Mouse (Mus musculus): ENCODE results near the gene Sin3a. TPM values are rescaled to one million over a fixed set of nuclear protein-coding genes. Genes with fewer than 3 reads are reported as not detected.

The Sin3a gene
- polyA plus RNA-seq, 1 experiment = 7.7 TPM

DNA sequence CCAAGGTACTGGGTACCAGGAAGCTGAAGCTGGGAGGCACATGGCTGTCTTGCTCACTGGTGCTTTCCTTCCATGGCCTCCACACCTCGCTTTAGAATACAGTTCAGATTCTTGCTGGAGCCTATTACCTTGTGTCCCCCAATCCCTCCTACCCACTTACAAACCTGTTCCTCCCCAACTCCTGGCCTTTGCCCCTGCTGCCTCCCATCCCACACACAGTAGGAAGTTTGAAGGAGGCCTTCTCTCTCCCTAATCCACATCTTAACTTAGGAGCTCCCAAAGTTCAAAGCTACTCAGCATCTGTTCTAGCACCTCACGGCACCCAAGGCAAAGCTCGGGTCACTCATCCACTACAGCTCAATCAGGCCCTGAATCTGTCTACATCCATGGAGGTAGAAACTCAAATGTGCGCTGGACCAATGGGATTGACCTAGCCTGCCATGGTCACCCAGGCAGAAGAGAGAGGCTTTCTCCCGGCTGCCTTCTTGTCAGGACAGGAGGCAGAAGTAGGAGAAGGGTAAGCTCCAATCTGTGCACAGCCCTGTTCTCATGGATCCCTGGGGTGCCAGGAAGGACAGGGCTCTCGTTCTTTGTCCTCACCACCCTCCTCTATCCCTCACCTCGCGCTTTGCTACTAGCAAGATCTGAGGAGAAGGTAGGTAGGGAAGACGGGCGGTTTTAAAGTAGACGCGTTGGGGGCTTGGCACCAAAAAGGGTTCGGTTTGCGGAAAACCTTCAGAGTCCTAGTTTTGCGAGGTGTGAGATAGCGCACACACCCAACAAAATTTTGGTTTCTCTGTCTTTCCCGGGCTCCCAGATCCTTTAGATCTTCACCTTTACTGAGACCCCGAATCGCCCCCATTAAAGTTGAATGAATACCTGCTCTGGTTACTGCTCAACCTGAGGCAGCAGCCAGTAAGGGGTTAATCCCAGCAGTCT is 75.6 kb downstream of the Sin3a start:
- no peak for TF ChIP-seq GATA1 (IDR thresholded peaks at IDR 0.05; ENCODE audit: low read length)

- no peak for TF ChIP-seq GATA1 (IDR thresholded peaks at IDR 0.05; ENCODE audit: low read length)
Observed at GRCm38 (mm10) chr9:57148144-57148878, 76.5 kb downstream of the Sin3a start, which contains the start of gene Neil1. Gene Neil1, minus strand, starts transcription at chr9:57148305.

GRCm38 (mm10) chr9:57149021-57149420 is 77.2 kb downstream of the Sin3a start:
- no peak for TF ChIP-seq GATA1 (IDR thresholded peaks at IDR 0.05; ENCODE audit: low read length)

DNA sequence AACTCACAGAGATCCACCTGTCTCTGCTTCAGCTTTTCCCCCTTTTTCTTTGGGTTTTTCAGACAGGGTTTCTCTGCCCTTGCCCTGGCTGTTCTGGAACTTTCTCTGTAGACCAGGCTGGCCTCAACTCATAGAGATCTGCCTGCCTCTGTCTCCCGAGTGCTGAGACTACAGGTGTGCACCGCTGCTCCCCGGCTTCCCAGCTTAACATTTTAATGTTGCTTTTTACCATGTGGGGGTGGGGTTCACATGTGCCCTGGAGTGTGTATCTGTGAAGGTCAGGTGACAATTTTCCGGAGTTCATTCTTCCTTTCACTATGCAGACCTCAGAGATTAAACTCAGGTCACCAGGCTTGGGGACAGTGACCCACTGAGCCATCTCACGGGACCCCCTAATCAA is 78.4 kb downstream of the Sin3a start:
- no peak for TF ChIP-seq GATA1 (IDR thresholded peaks at IDR 0.05; ENCODE audit: low read length)

DNA sequence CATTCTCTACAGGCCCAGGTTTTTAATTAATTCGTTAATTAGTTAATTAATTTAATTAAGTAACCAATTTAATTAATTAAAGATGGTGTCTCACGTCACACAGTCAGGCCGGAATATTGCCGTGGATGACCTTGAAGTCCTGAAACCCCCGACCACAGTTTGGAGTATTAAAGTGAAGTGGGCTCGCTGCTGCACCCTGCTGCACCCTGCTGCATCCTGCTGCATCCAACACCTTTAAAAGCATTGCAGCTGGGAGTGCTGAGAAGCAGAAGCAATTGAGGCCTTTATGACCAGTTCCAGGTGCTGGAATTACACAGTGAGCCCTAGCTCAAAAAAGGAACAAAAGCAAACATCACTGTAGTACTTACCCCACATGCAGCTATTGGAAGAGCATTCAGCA is 80.5 kb downstream of the Sin3a start:
- TF ChIP-seq GATA1 (IDR thresholded peaks at IDR 0.05; ENCODE audit: low read length) = no peak

GRCm38 (mm10) chr9:57156383-57156782 is 84.5 kb downstream of the Sin3a start:
- no peak for TF ChIP-seq GATA1 (IDR thresholded peaks at IDR 0.05; ENCODE audit: low read length)

DNA sequence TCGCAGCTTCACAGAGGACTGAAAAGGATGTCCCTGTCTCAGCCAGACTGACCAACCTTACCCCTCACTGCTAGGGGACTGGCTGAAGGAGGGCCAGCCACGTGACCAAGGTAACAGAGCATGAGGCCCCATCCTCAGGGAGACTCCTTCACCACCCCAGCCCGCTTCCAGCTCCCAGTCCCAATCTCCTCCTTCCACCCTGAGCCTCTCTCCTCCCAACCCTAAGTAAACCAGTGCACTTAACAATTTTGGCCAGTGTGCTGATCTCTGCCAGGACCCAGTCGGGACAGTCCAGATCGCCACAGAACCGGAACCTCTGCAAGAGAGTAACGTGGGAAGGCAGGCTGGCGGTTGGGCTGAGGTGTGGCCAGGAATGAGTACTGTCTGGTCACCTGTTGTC is 85.0 kb downstream of the Sin3a start:
- TF ChIP-seq GATA1 (IDR thresholded peaks at IDR 0.05; ENCODE audit: low read length) = no peak

- TF ChIP-seq GATA1 (IDR thresholded peaks at IDR 0.05; ENCODE audit: low read length) = no peak
Observed at GRCm38 (mm10) chr9:57157499-57157898, 85.7 kb downstream of the Sin3a start.

- no peak for TF ChIP-seq GATA1 (IDR thresholded peaks at IDR 0.05; ENCODE audit: low read length)
Observed at GRCm38 (mm10) chr9:57158013-57158470, 86.2 kb downstream of the Sin3a start, which contains the start of gene Commd4. Gene Commd4, minus strand, starts transcription at chr9:57158331.

- no peak for TF ChIP-seq GATA1 (IDR thresholded peaks at IDR 0.05; ENCODE audit: low read length)
Observed at GRCm38 (mm10) chr9:57158506-57158905, 86.7 kb downstream of the Sin3a start.

DNA sequence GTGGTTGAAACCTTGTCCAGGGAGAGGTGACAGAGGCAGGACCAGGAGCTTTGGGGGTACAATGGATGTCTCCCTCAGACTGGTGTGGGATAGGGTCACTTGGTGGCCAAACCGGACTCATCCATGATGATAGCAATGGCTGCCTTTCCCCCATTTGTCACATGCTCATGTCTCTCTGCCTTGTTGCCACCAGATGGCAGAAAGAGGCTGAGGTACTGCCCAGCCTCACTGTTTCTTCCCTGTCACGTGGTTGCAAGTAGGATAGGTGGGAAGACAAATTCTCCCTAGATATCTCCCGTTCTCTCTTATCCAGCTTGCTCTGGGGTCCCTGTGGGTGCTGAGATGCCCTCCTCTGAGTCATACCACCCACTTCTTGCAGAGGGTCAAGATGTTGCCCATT is 90.7 kb downstream of the Sin3a start:
- no peak for TF ChIP-seq GATA1 (IDR thresholded peaks at IDR 0.05; ENCODE audit: low read length)

DNA sequence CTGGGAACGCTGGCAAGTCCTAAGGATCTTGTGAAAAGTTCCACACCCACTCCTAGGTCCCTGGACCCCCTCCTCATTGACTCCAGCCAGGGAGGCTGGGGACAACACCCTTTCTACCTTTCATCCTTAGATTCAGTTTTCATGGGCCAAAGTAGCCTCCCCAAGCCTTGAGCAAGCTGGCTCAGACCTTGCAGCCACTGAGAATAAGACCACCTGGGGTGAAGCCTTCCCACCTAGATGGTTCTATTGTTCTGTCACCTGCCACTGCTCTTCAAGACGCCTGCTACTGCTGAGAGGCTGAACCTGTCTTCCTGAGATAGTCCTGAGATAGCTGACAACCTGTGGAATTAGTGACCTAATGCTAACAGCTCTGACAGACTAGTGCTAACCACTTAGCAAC is 91.3 kb downstream of the Sin3a start:
- TF ChIP-seq GATA1 (IDR thresholded peaks at IDR 0.05; ENCODE audit: low read length) = no peak

- TF ChIP-seq GATA1 (IDR thresholded peaks at IDR 0.05; ENCODE audit: low read length) = no peak
Observed at GRCm38 (mm10) chr9:57166173-57166572, 94.3 kb downstream of the Sin3a start.

GRCm38 (mm10) chr9:57168411-57168810 is 96.6 kb downstream of the Sin3a start:
- no peak for TF ChIP-seq GATA1 (IDR thresholded peaks at IDR 0.05; ENCODE audit: low read length)

Other genes starting within 250 kb of the Sin3a start
- not detected in 2 replicates for gene Odf3l1, start 207.4 kb upstream of the Sin3a start, polyA plus RNA-seq (2012)
- not detected in 2 replicates for gene Cspg4, start 207.0 kb upstream of the Sin3a start, polyA plus RNA-seq (2012)
- gene Snx33, start 143.7 kb upstream of the Sin3a start, polyA plus RNA-seq (2012) = 1.2 and 1.4 TPM in 2 replicates
- gene Imp3, start 134.6 kb upstream of the Sin3a start, polyA plus RNA-seq (2012) = 86.0 and 91.2 TPM in 2 replicates
- gene Snupn, start 121.2 kb upstream of the Sin3a start, polyA plus RNA-seq (2012) = 1.1 and 1.3 TPM in 2 replicates
- 52.5 and 69.2 TPM in 2 replicates for gene Ptpn9, start 77.1 kb upstream of the Sin3a start, polyA plus RNA-seq (2012)
- gene Man2c1, start 58.6 kb downstream of the Sin3a start, polyA plus RNA-seq (2012) = 110 and 125 TPM in 2 replicates
- gene Neil1, start 76.3 kb downstream of the Sin3a start, polyA plus RNA-seq (2012) = 9.1 and 12.8 TPM in 2 replicates
- 37.5 and 41.5 TPM in 2 replicates for gene Commd4, start 86.3 kb downstream of the Sin3a start, polyA plus RNA-seq (2012)
- not detected in 2 replicates for gene Trcg1, start 164.5 kb downstream of the Sin3a start, polyA plus RNA-seq (2012)
- 160 and 186 TPM in 2 replicates for gene 1700017B05Rik, start 190.6 kb downstream of the Sin3a start, polyA plus RNA-seq (2012)